Mouse (Mus musculus): ENCODE measurements around the gene Nhlrc1.

Gene Nhlrc1

DNA sequence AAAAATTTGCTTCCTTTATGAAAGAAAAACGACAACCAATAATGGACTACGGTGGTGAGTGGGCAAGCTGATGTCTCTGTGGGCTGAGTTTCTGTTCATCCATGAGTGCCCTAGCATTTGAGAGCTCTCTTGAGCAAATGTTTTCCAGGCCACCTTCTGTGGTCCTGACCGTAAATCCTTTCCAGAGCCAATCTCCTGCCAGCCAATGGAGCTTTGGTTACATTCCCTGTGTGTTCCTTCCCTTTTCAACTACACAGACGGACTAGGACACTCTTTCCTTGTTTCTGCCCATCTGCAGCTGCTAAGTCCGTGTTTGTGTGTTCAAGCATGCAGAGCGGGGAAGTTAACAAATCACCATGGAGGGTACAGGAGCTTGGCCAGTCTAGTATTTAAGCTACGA is 6.1 kb upstream of the Nhlrc1 start:
- in situ Hi-C loops (cut with MboI; ENCODE audit: low pct_unique_long_range_greater_than_20kb in 1 of 2, low sequenced_read_pairs in 2 of 2, unreplicated experiment in 1 of 2), result loop anchor here in 1 of 2 experiments (25.0 kb wide), 1 partner anchor 208 kb away; no protein-coding TSS in a partner anchor

DNA sequence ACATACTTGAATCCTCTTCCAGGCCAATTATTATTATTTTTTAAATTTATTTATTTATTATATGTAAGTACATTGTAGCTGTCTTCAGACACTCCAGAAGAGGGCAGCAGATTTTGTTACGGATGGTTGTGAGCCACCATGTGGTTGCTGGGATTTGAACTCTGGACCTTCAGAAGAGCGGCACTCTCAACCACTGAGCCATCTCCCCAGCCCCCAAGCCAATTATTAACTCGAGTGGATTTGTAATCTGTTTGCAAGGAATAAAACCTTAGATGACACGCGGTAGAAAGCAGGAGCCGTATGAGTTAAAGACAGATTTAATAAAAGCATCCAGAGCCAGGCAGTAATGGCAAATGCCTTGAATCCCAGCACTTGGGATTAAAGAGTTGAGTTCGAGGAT is 5.1 kb upstream of the Nhlrc1 start:
- in situ Hi-C loops (cut with MboI; ENCODE audit: low pct_unique_long_range_greater_than_20kb in 1 of 2, low sequenced_read_pairs in 2 of 2, unreplicated experiment in 1 of 2), result loop anchor here (10.0 to 25.0 kb wide), 2 partner anchors 205 to 207 kb away; no protein-coding TSS in a partner anchor

DNA sequence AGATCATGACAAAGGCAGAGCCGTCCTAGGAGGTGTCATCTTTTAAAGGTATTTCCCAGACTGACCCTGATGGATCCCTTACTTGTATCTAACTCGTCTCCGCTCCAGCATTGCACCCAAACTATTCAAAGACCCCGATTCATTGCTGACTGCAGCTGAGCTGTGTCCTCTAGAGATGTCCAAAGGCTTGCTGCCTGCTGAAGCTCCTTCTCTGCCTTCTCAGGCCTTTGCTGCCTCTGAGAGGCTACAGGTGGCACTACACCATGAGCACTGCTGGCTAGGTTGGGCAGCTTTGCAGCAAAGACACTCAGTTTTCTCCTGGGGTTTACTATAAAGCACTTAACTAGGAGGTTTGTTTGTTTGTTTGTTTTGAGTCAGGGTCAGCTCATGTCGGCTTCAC is 2.6 kb upstream of the Nhlrc1 start:
- in situ Hi-C loops (cut with MboI; ENCODE audit: low pct_unique_long_range_greater_than_20kb in 1 of 2, low sequenced_read_pairs in 2 of 2, unreplicated experiment in 1 of 2), result loop anchor here (10.0 to 25.0 kb wide), 2 partner anchors 202 to 205 kb away; no protein-coding TSS in a partner anchor

DNA sequence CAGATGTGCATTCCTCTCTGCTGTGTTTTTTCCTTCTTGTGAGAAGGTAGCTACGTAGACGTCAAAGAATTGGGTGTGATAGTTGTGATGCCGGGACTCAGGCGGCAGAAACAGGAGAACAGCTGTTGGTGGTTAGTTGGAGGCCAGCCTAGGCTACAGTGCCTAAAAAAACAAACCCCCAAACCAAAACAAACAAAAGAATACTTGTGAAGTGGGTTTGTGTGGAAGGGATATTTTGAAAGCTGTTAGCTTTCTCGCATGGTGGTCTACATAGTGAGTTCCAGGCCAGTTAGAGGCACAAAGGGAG is 498 bp upstream of the Nhlrc1 start:
- in situ Hi-C loops (cut with MboI; ENCODE audit: low pct_unique_long_range_greater_than_20kb in 1 of 2, low sequenced_read_pairs in 2 of 2, unreplicated experiment in 1 of 2), result loop anchor here (10.0 to 25.0 kb wide), 2 partner anchors 200 to 203 kb away; no protein-coding TSS in a partner anchor

DNA sequence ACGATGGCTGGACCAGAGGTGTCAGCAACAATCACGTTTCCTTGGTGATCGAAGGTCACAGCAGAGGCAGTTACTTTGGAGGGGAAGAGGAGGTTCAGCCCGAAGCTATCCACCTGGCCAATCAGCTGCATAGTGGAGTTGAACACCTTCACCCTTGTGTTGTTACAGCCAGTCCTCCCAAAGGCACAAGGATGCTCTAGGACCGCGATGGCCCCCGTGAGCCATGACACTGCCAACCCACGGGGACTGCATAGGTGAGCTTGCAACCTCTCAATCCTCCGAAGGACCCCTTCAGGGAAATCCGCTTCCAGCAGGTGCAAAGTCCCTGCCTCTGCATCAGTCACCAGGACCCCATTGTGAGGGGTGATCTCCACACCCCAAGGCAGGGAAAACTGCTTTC is 910 bp downstream of the Nhlrc1 start:
- in situ Hi-C loops (cut with MboI; ENCODE audit: low pct_unique_long_range_greater_than_20kb in 1 of 2, low sequenced_read_pairs in 2 of 2, unreplicated experiment in 1 of 2), result loop anchor here (10.0 to 25.0 kb wide), 2 partner anchors 199 to 201 kb away; no protein-coding TSS in a partner anchor

DNA sequence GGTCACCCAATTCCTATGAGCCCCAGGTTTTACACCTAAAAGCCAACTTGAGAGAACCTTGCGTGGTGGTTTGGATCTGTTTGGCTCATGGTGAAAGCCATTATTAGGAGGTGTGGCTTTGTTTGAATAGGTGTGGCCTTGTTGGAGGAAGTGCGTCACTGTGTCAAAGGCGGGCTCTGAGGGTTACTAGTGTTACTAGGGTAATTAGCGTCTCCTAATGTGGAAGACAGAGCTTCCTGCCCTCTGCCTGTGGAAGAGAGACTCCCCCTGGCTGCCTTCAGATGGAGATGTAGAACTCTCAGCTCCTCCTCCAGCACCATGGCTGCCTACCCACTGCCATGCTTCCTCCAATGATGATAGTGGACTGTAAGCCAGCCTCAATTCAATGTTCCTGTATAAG is 13.1 kb downstream of the Nhlrc1 start:
- in situ Hi-C loops (cut with MboI; ENCODE audit: low pct_unique_long_range_greater_than_20kb in 1 of 2, low sequenced_read_pairs in 2 of 2, unreplicated experiment in 1 of 2), result loop anchor here in 1 of 2 experiments (25.0 kb wide), 1 partner anchor 189 kb away; no protein-coding TSS in a partner anchor

DNA sequence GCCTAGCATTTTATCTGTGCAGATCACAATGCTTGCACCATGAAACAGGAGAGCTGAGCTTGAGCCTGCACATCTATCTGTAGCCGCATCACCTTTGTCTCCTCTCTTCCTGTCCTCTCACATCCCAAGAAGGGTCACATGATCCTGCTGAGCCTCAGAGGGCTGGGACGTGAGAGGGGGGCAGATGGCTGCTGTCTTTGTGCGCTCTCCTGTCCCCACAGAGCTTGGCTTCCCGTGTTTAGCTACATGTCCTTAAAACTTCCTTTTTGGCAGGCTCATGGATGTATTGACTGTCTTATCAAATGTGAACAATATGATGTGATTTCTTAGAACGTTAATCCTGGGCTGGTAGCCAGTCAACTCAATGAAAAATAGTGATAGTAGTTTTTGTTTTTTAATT is 15.2 kb downstream of the Nhlrc1 start:
- in situ Hi-C loops (cut with MboI; ENCODE audit: low pct_unique_long_range_greater_than_20kb in 1 of 2, low sequenced_read_pairs in 2 of 2, unreplicated experiment in 1 of 2), result no loop called here

DNA sequence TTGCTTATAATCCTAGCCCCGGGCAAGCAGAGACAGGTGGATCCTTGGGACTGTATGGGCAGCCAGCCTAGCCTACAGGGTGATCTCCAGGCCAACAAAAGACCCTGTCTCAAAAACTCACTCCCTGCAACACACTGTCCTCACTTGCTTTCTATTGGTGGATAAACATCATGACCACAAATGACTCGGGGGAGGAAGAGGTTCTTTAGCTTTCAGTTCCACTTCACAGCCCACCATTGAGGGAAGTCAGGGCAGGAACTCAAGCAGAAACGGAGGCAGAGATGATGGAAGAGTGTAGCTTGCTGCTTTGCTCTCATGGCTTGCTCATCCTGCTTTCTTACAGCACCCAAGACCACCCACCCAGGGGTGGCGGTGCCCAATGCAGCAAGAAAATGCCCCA is 17.3 kb downstream of the Nhlrc1 start:
- in situ Hi-C loops (cut with MboI; ENCODE audit: low pct_unique_long_range_greater_than_20kb in 1 of 2, low sequenced_read_pairs in 2 of 2, unreplicated experiment in 1 of 2), result no loop called here

DNA sequence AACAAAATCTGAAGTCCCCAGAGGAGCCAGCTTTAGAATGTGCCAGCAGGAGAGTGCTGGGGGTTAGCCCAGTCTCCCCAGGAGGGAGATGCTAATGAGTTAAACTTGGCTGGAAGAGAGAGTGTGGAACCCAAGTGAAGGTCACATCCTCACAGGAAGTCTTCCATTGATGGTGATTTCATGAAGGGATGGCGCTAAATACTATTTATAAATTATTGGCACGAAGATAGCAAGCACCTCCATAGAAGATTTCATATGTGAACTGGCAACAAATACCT is 21.4 kb downstream of the Nhlrc1 start:
- in situ Hi-C loops (cut with MboI; ENCODE audit: low pct_unique_long_range_greater_than_20kb in 1 of 2, low sequenced_read_pairs in 2 of 2, unreplicated experiment in 1 of 2), result no loop called here

DNA sequence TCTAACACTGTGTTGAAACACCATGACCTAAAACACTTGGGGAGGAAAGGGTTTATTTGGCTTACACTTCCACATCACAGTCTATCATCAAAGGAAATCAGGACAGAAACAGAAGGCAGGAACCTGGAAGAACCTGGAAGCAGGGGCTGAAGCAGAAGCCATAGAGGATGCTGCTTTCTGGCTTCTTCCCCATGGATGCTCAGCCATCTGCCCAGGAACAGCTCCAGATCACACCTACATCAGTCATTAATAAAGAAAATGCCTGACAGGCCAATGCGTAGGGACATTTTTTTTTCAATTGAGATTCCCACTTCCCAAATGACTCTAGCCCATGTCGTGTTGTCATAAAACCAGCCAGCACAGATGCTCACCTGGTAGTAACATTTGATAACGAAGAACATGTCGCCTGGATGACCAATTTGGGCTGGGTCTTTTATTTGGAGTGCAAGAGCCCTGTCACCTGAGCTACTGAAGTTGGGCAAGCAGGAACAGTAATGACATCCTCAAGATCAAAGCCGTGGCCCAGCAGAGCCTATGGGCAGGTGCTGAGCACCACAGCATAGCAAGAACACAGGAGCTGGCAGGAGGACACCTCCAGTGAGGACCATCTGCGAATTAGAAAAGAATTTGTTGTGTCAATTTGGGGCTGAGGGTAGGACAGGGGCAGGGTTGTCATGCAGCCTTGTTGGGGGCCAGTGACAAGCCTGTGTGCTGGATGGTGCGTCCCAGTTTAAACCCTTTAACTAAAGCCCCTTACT is 22.0 kb downstream of the Nhlrc1 start:
- in situ Hi-C loops (cut with MboI; ENCODE audit: low pct_unique_long_range_greater_than_20kb in 1 of 2, low sequenced_read_pairs in 2 of 2, unreplicated experiment in 1 of 2), result no loop called here

DNA sequence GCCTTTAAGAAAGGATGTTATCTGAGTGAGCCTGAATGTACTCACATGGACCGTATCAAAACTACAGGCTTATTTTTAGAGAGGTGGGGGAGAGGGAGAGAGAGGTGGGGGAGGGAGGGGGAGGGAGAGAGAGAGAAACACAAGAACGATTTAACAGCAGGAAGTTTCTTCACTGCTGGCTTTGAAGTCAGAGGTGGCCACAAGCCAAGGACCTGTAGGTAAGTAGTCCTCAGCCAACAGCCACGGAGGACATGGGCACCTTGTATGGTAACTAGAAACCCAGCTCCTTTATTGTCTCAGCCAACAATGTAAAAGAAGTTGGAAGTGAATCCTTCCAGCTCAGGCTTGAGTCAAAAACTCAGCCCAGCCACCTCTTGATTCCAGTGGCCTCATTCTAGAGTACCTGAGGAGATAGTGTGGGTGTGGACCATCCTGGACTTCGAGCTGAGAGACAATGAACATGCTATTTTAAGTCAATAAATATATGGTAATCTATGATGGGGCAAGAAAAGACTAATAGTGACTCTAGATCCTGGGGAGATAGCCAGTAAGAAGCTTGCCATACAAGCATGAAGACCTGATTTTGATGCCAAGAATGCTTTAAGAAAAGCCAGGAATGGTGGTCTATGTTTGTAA is 24.2 kb downstream of the Nhlrc1 start:
- in situ Hi-C loops (cut with MboI; ENCODE audit: low pct_unique_long_range_greater_than_20kb in 1 of 2, low sequenced_read_pairs in 2 of 2, unreplicated experiment in 1 of 2), result no loop called here

DNA sequence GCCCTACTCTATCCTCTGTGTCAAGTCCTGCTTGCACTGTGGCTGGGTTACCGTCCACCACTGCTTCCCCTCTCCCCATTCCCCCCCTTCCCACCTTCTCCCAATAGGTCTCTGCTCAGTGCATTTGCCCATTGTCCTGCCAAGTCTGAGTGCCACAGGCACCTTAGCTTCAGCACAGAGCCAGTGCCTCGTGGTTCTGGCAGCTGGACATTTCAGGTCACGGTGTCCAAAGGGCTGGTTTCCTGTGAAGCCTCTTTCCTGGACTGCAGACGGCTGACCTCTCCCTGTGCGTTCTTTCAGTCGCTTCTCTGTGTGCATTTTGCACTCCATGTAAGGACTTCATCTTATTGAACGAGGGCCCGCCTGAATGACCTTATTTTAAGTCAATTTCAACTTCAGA is 26.7 kb downstream of the Nhlrc1 start:
- in situ Hi-C loops (cut with MboI; ENCODE audit: low pct_unique_long_range_greater_than_20kb in 1 of 2, low sequenced_read_pairs in 2 of 2, unreplicated experiment in 1 of 2), result no loop called here

DNA sequence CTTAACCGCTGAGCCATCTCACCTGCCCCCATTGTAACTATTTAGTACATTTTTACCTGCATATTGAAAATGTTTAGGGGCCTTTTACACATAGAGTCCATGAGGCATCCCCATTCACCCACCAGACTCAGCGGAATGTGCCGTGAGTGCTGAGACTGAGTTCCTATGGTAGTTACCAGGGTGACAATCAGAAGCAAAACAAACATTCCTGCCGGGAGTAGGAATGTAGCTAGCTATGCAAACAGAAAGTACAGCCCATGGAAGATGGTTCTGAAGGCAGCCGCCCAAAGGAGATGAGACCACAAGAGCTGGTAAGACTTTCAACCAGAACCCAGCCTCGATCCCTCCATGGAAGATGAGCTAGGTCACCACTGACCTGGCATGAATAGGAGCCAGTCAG is 28.4 kb downstream of the Nhlrc1 start:
- in situ Hi-C loops (cut with MboI; ENCODE audit: low pct_unique_long_range_greater_than_20kb in 1 of 2, low sequenced_read_pairs in 2 of 2, unreplicated experiment in 1 of 2), result no loop called here

DNA sequence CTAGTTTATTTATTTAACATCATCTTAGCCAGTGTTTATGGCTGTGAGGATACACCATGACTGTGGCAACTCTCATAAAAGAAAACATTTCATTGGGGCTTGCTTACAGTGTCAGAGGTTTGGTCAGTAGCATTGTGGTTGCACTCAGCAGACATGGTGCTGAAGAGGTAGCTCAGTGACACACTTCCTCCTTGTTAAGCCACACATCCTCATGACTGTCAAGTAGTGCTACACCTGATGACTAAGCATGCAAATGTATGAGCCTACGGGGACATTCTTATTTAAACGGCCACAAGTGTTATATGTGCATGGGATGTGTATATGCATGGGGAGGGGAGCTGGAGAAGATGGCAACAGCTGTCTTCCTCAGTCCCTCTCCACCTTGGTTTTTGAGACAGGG is 30.8 kb downstream of the Nhlrc1 start:
- in situ Hi-C loops (cut with MboI; ENCODE audit: low pct_unique_long_range_greater_than_20kb in 1 of 2, low sequenced_read_pairs in 2 of 2, unreplicated experiment in 1 of 2), result no loop called here

DNA sequence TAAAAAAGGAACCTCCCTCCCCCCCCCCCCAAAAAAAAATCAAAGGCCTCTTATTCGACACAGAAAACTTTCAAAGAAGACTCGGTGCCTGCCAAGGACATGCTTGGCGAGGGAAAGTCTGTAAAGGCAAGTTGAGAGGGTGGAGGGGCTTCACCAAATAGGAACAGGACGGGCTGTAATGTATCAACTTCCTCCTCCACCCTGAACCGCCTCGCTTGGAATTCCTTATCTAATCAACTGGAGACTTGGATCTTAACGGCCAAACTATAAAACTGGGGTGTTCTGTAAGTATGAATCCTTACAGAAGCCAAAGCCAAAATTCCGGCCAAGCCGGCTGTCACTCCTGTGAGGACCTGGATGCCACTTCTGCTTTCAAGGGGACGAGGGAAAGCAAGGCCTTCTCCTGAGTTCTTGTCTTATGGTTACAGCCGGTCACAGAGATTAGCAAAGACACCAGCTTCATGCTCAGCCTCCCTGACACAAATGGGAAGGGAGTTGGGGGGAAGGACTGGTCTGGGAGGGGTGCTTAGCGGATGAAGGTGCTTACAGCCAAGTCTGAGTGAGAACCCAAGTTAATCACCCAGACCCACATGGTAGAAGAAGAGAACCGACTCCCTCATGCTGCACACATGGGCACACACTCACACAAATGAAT is 34.7 kb downstream of the Nhlrc1 start:
- in situ Hi-C loops (cut with MboI; ENCODE audit: low pct_unique_long_range_greater_than_20kb in 1 of 2, low sequenced_read_pairs in 2 of 2, unreplicated experiment in 1 of 2), result no loop called here

DNA sequence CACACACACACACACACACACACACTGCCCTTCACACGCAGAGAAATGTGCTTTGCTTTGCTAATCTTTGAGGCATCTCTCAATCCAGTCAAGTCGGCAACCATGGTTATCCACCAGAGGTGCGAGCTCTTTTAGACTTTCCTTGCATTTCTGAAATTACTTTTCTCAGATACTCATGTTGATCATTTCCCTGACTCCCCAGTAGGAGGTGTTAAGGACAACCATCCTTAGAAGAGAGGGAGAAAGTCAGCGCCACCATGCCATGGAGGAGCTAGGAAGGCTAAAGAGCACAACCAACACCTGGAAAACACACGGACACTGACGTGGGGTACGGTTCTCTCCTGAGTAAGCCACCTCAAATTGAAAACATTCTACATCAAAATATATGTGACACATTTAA is 38.1 kb downstream of the Nhlrc1 start:
- in situ Hi-C loops (cut with MboI; ENCODE audit: low pct_unique_long_range_greater_than_20kb in 1 of 2, low sequenced_read_pairs in 2 of 2, unreplicated experiment in 1 of 2), result no loop called here

DNA sequence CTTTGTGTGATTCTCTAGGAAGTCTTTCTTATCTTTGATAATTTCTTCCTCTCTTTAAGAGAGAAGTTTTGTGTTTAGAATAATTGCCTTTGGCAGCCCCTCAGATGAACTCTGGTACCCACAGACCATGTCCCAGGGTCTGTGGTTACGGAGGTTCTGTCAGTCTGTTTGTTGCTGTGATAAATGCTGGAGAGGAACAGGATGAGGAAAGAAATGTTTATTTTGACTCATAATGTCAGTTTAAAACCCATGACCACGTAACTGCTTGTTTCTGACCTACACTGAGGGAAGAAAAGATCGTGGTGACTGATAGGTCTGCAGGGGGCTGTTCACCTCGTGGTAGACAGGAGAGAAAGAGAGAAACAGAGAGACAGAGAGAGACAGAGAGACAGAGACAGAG is 38.7 kb downstream of the Nhlrc1 start:
- in situ Hi-C loops (cut with MboI; ENCODE audit: low pct_unique_long_range_greater_than_20kb in 1 of 2, low sequenced_read_pairs in 2 of 2, unreplicated experiment in 1 of 2), result no loop called here

DNA sequence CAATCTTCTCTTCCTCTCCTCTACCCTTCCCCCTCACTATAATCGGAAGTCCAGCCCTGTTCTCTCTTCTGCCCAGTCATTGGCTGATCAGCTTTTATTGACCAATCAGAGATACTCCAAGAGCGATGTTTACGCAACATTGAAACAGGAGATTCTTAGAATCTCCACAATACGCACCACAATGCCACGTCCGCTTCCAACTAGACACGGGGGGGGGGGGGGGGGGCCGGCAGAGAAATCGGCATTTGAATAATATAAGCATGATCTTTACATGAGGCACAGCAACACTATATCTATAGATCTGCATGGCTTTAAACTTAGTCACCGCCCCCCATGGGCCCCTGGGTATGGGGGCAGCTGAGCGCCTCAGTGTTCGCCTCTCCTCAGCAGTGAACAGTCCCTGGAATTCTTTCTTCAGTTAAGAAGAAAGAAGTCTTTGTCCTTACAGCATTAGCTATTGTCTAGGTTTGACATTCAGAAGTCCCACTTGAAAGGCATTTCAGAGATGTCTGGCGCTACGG is 39.6 kb downstream of the Nhlrc1 start:
- in situ Hi-C loops (cut with MboI; ENCODE audit: low pct_unique_long_range_greater_than_20kb in 1 of 2, low sequenced_read_pairs in 2 of 2, unreplicated experiment in 1 of 2), result no loop called here

DNA sequence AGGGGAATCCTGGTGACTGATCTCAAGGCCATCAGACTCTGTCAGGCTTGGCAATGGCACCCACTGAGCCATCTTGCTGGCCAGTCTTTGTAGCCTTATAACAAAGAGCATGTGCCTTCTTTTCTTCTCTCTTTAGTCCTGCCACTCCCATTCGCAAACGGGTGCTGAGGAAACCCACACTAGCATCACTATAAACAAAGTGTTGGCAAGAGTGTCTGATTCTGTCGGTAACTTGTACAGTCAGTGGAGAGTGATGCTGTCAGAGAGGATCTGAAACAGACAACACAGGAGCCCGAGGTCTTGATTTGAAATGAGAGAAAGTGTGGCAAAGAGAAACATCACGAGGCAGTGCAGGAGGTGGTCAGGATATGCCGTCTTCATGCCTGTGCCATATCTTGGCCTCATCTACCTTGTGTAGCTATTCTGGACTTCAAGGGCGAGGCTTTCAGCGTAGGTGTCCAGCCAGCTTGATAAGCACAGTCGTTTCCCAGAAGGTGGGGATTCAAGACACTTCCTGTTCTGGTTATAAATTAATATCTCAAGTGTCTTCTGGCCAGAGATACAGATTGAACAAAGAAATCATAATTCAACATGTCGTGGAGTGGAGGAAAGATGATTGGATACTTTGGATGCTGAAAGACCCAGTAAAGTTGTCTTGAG is 44.2 kb downstream of the Nhlrc1 start:
- in situ Hi-C loops (cut with MboI; ENCODE audit: low pct_unique_long_range_greater_than_20kb in 1 of 2, low sequenced_read_pairs in 2 of 2, unreplicated experiment in 1 of 2), result no loop called here

All from mouse embryonic stem cell (cell line).